Mouse (Mus musculus) liver, adult 2 months (tissue): ENCODE measurements at regions not wholly inside any gene's neighbourhood (a gene's known extent, or its start where the extent isn't known, plus 50 kb on each side); places are given as distances from the start of the nearest gene placed in this dataset.

ENCODE experiments used
- CTCF ChIP-seq: fragments of 200-500 bp; IDR thresholded peaks from 2 replicates; pipeline ENCODE4 v1.5.1; 2011; ENCODE audit warnings: low read depth, low read length, control low read depth
- POLR2A ChIP-seq: fragments of 200-500 bp; IDR thresholded peaks from 2 replicates; pipeline ENCODE4 v1.6.1; 2011; ENCODE audit warnings: low read length, control low read depth; ENCODE audit not compliant: insufficient read depth; ENCODE audit errors: extremely low read depth

DNA sequence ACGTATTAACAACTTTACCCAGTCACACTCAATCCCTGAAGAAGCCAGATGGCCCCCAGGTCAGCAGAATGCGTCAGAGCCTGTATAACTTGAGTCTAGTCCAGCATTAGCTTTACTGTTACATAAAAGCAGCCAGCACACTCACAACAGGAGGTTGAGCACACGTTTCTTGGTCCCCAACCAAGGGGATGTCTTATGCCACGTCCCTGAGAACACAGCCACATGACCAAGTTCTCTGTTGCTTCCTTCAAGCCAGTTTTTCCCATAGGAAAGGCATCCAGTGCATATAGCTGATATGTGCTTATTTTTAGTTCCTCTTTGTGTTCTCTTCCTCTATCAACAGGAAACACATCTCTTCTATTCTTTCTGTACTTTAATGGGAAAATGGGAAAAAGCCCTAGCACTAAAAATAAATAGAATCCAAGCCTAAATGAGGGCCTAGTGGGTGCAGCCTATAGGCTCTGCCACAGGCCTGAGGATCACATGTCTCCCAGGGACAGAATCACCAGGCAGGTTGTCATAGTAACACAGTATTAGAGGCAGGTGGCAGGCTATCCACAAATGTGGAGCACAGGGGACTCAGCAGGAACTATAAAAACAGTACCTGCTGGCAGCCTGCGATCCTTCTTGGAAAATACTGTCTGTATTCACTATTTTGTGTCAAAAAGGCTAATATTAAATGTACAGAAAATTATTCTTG lies 160.1 kb downstream of the Tmem17 start:
- TF ChIP-seq CTCF (no peak), POLR2A (no peak)
